Mouse (Mus musculus) intestine, embryonic 16.5 days (tissue): ENCODE data around the gene Cfd. TPM values are rescaled to one million over a fixed set of nuclear protein-coding genes. Genes with fewer than 3 reads are reported as not detected.

ENCODE experiments used
- ATAC-seq: fragments of 200-750 bp; cut with Nextera tagmentation; 2 replicates; pipeline ENCODE4 v1.8.0; 2017; ENCODE audit warnings: moderate TSS enrichment, moderate library complexity
- H3K27ac ChIP-seq: fragments of 300-500 bp; sonication (generic); 2 replicates; pipeline ENCODE4 v1.5.1; 2014; ENCODE audit warnings: mild to moderate bottlenecking, low read length
- H3K27me3 ChIP-seq: fragments of 300-500 bp; sonication (generic); replicated peaks from 2 replicates; pipeline ENCODE4 v1.6.1; 2014; ENCODE audit warnings: low read length, control low read depth, mixed read lengths; ENCODE audit not compliant: control insufficient read depth, insufficient read depth
- H3K36me3 ChIP-seq: fragments of 300-500 bp; sonication (generic); 2 replicates; pipeline ENCODE4 v1.6.1; 2014; ENCODE audit warnings: low read length, control low read depth; ENCODE audit not compliant: control insufficient read depth, insufficient read depth
- H3K4me1 ChIP-seq: fragments of 300-500 bp; sonication (generic); 2 replicates; pipeline ENCODE4 v1.6.1; 2014; ENCODE audit warnings: low read length, control low read depth, mixed read lengths; ENCODE audit not compliant: control insufficient read depth, insufficient read depth
- H3K4me2 ChIP-seq: fragments of 300-500 bp; sonication (generic); 2 replicates; pipeline ENCODE4 v1.6.1; 2014; ENCODE audit warnings: low read depth, low read length, control low read depth
- H3K4me3 ChIP-seq: fragments of 300-500 bp; sonication (generic); 2 replicates; pipeline ENCODE4 v1.5.1; 2014; ENCODE audit warnings: mild to moderate bottlenecking, low read length
- H3K9ac ChIP-seq: fragments of 300-500 bp; sonication (generic); 2 replicates; pipeline ENCODE4 v1.6.1; 2014; ENCODE audit warnings: low read depth, low read length
- H3K9me3 ChIP-seq: fragments of 300-500 bp; sonication (generic); 2 replicates; pipeline ENCODE4 v1.6.1; 2016; ENCODE audit warnings: low read length, control low read depth; ENCODE audit not compliant: control insufficient read depth
- WGBS: fragments of 180-500 bp; shearing (Covaris S2); extraction: QIAGEN DNeasy Blood & Tissue Kit; methylation state at CpG from one replicate; pipeline ENCODE4 v1.1.7; 2014; 5-methylcytosine and 5-hydroxymethylcytosine counted together
- polyA plus RNA-seq: library from polyadenylated mRNA; unstranded; fragments of >200 nt; fragmentation: Nextera tagmentation; extraction: Ambion mirVana; gene quantifications from 2 replicates; pipeline ENCODE4 v1.2.1, GENCODE M21; 2015

Gene Cfd
- polyA plus RNA-seq, 1 experiment from 2014 or later, result not detected

DNA sequence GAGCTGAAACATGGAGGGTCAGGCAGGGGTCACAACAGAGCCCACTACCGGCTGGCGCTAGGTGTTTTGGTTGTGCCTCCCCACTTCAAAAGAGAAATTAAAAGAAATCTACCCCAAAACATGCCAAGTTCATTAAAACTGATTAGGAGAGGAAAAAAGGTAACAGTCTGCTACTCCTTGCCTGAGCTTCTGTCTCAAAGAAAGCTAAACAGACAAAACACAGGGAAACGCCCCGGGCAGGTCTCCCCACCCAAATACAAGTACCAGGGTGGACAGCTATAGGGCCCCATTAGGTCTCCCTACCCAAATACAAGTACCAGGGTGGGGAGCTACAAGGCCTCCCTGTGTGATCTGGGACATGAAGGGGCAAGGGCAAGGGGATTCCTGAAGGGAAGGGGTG is 19.9 kb downstream of the Cfd start, which contains the start of gene Gm26602:
Gm26602 (plus strand) TSS at position 301 of the 400 bp plus-strand sequence.
- H3K4me3 ChIP-seq, result no peak within 1 kb of the TSS
- H3K36me3 ChIP-seq, result peaks cover 15% of the 10 kb centered on the region
- peaks cover 21% of the 10 kb centered on the region for H3K4me1 ChIP-seq
- no peak within 1 kb of the TSS for H3K4me2 ChIP-seq
- 89% methylated on average over 4 of the region's 4 CpGs for WGBS
- no peak within 1 kb of the TSS for H3K9ac ChIP-seq
- H3K27me3 ChIP-seq, result no peaks in the 10 kb centered on the region
- ATAC-seq, result no peak
- no peaks in the 10 kb centered on the region for H3K9me3 ChIP-seq
- H3K27ac ChIP-seq, result no peak within 1 kb of the TSS

GRCm38 (mm10) chr10:79912412-79912811 is 21.8 kb downstream of the Cfd start:
- ATAC-seq, result no peak
- Histone ChIP-seq H3K9me3 (no peaks in the 10 kb centered on the region), H3K4me3 (no peak overlapping the region), H3K9ac (no peak overlapping the region), H3K4me1 (peaks cover 29% of the 10 kb centered on the region), H3K27ac (no peak overlapping the region), H3K27me3 (no peaks in the 10 kb centered on the region), H3K4me2 (no peak overlapping the region), H3K36me3 (no peaks in the 10 kb centered on the region; the same call in 1 of the 2 replicates)
- WGBS, result 66% methylated on average over 20 of the region's 20 CpGs

DNA sequence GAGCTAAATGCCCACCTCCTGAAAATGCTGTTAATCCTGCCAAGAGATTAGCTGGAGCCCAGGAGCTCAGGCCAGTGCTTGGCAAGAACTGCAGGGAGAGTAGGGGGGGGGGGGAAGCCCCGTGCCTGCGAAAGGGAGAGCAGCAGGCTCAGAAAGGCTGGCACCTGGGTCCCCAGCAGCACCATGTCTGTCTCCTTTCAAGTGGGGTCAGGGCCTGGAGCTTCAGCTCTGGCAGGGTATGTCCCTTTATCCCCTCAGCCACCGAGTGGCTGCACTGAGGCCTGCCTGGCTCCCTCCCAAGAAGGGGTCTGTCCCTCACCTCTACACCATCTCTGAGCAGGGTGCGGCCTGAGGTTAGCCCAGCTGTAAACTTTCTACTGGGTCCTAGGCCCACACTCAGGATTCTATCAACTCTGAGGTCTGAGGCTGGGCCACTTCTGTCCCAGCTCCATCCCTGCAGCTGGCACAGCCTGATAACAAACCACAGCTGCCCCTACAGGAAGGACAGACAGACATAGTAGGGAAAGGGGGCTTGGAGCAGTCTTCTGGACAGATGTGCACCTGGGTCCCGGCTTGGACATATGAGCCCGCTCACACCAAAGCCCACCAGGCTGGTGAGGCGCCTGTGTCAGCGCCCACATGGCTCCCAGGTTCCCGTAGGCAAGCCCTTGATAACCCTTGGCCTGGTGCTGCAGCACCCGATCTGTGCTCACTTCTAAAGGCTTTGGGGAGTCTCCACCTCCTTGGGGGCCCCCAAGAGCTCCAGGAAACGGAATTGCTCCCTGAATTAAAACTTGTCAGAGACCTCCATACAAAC is 23.7 kb downstream of the Cfd start:
- peak overlapping the region; percentile 31 for H3K9ac ChIP-seq
- no peak for ATAC-seq
- H3K4me1 ChIP-seq, result peaks cover 34% of the 10 kb centered on the region
- WGBS, result 69% methylated on average over 11 of the region's 11 CpGs
- H3K27me3 ChIP-seq, result peaks cover 15% of the 10 kb centered on the region
- H3K9me3 ChIP-seq, result no peaks in the 10 kb centered on the region
- peak overlapping the region; percentile 54 for H3K27ac ChIP-seq
- peak overlapping the region; percentile 19; the same call in 1 of the 2 replicates for H3K4me2 ChIP-seq
- H3K36me3 ChIP-seq, result no peaks in the 10 kb centered on the region; the same call in 1 of the 2 replicates
- H3K4me3 ChIP-seq, result no peak overlapping the region

- H3K27ac ChIP-seq, result peak overlapping the region; percentile 54
Measured at GRCm38 (mm10) chr10:79914948-79915596, 24.4 kb downstream of the Cfd start.

GRCm38 (mm10) chr10:79916081-79916480 is 25.4 kb downstream of the Cfd start:
- no peaks in the 10 kb centered on the region; the same call in 1 of the 2 replicates for H3K36me3 ChIP-seq
- H3K9me3 ChIP-seq, result no peaks in the 10 kb centered on the region
- peak overlapping the region; percentile 95 for H3K9ac ChIP-seq
- peak overlapping the region; percentile 79 for H3K4me2 ChIP-seq
- no peak for ATAC-seq
- H3K4me3 ChIP-seq, result peak overlapping the region; percentile 84
- H3K27ac ChIP-seq, result peak overlapping the region; percentile 39; the same call in 1 of the 2 replicates
- peaks cover 46% of the 10 kb centered on the region for H3K4me1 ChIP-seq
- 3% methylated on average over 8 of the region's 8 CpGs for WGBS
- peaks cover 33% of the 10 kb centered on the region for H3K27me3 ChIP-seq

More at GRCm38 (mm10) chr10:79914948-79915596, 24.4 kb downstream of the Cfd start:
- WGBS, result 53% methylated on average over 7 of the region's 7 CpGs
- no peak overlapping the region for H3K4me3 ChIP-seq
- H3K9me3 ChIP-seq, result no peaks in the 10 kb centered on the region
- H3K9ac ChIP-seq, result peak overlapping the region; percentile 31
- ATAC-seq, result no peak
- H3K36me3 ChIP-seq, result no peaks in the 10 kb centered on the region; the same call in 1 of the 2 replicates
- H3K4me2 ChIP-seq, result peak overlapping the region; percentile 19; the same call in 1 of the 2 replicates
- peaks cover 23% of the 10 kb centered on the region for H3K27me3 ChIP-seq
- H3K4me1 ChIP-seq, result peaks cover 38% of the 10 kb centered on the region

DNA sequence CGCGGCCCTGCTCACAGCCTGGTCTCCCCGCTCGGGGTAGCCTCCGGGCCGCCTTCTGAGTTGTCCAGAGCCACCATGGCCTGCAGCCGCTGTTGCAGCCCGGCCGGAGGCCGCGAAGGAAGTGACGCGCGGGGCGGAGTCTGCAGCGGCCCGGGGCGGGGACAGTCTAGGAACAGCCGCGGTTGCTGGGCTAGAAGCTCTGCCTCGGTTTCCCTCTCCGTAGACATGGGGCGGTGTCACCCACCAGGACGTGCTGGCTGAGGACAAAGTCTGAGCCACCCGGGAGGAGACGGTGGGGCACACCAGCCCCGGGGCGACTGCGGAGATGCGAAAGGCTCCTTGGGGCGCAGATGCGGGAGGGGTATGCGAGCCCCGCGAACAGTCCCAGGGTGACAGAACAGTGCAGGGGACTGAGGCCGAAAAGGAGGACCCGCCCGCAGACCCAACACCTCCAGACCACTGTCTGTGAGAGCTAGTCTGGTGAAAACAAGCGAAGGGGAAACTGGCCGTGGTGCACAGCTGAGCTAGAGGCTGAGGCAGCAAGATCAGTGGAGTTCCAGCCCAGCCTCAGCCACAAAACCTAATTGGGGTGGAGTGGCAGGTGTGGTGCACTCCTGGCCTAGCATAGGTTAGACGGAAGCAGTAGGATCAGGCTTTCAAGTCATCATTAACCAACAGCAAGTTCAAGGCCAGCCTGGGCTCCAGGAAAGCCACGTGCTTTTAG is 26.3 kb downstream of the Cfd start, which contains the start of gene Kiss1r:
Kiss1r (plus strand) TSS at position 164 of the 724 bp plus-strand sequence.
- WGBS, result 2% methylated on average over 41 of the region's 42 CpGs
- ATAC-seq, result peak; percentile 81
- peaks cover 55% of the 10 kb centered on the region for H3K4me1 ChIP-seq

GRCm38 (mm10) chr10:79917532-79918100 is 27.0 kb downstream of the Cfd start:
- WGBS, result 65% methylated on average over 5 of the region's 5 CpGs
- H3K27me3 ChIP-seq, result peaks cover 48% of the 10 kb centered on the region
- ATAC-seq, result no peak

More for the DNA sequence above, 26.3 kb downstream of the Cfd start, which contains the start of gene Kiss1r:
- Histone ChIP-seq H3K27ac (peak within 1 kb of the TSS; percentile 77), H3K4me3 (peak within 1 kb of the TSS; percentile 84), H3K9me3 (no peaks in the 10 kb centered on the region), H3K4me2 (peak within 1 kb of the TSS; percentile 79), H3K36me3 (no peaks in the 10 kb centered on the region; the same call in 1 of the 2 replicates), H3K27me3 (peaks cover 42% of the 10 kb centered on the region), H3K9ac (peak within 1 kb of the TSS; percentile 95)

DNA sequence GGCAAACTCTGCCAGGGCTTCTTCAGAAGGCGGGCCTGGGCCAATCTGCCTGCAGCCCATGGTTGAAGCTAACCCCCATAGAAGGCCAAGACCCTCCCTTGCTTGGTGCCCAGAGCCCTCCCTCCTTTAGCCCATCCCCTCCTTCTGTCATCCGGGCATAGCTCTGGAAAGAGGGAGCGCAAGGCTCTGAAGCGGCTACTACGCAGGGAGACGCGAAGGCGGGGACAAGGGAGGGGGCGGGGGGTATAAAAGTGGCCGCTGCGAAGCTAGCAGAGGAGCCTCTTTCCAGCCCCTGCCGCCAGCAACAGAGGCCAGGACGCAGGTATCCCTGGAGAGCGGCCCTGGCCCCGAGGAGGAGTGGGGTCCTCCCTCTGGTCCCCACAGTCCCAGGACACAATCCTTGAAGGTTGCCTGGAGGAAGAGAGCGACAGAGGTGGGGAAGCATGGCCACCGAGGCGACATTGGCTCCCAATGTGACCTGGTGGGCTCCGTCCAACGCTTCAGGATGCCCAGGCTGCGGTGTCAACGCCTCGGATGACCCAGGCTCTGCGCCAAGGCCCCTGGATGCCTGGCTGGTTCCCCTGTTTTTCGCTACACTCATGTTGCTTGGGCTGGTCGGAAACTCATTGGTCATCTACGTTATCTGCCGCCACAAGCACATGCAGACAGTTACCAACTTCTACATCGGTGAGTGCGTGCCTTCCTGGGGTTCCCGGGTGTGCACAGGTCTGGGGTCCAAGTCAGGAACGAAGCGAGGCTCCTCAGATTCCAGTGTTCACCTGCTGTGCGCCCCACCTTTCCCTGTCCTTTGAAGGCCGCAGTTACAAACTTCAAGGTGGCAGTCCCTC is 27.8 kb downstream of the Cfd start:
- Histone ChIP-seq H3K9ac (peak overlapping the region; percentile 41), H3K27me3 (peaks cover 48% of the 10 kb centered on the region)

More at GRCm38 (mm10) chr10:79917532-79918100, 27.0 kb downstream of the Cfd start:
- Histone ChIP-seq H3K36me3 (no peaks in the 10 kb centered on the region), H3K4me1 (peaks cover 55% of the 10 kb centered on the region), H3K4me3 (peak overlapping the region; percentile 84), H3K9me3 (no peaks in the 10 kb centered on the region), H3K9ac (peak overlapping the region; percentile 95), H3K27ac (peak overlapping the region; percentile 77; the same call in 1 of the 2 replicates), H3K4me2 (peak overlapping the region; percentile 79)

More for the DNA sequence above, 27.8 kb downstream of the Cfd start:
- peak overlapping the region; percentile 26 for H3K4me2 ChIP-seq
- H3K36me3 ChIP-seq, result no peaks in the 10 kb centered on the region
- no peak overlapping the region for H3K27ac ChIP-seq
- H3K4me3 ChIP-seq, result peak overlapping the region; percentile 23
- 17% methylated on average over 35 of the region's 35 CpGs for WGBS
- peaks cover 55% of the 10 kb centered on the region for H3K4me1 ChIP-seq
- H3K9me3 ChIP-seq, result no peaks in the 10 kb centered on the region
- ATAC-seq, result no peak
